Mouse (Mus musculus) myocyte (in vitro differentiated cells): ENCODE measurements at regions not wholly inside any gene's neighbourhood (a gene's known extent, or its start where the extent isn't known, plus 50 kb on each side); places are given as distances from the start of the nearest gene placed in this dataset.

Experiments
- H3K27me3 ChIP-seq: one replicate; pipeline ENCODE4 v1.6.1; 2011; ENCODE audit not compliant: control insufficient read depth, insufficient read depth, insufficient read length
- H3K36me3 ChIP-seq: one replicate; pipeline ENCODE4 v1.6.1; 2011; ENCODE audit not compliant: control insufficient read depth, insufficient read depth
- H3K4me2 ChIP-seq: one replicate; pipeline ENCODE4 v1.6.1; 2011; ENCODE audit warnings: low read depth, control low read depth
- H3K4me3 ChIP-seq: one replicate; pipeline ENCODE4 v1.5.1; 2011; ENCODE audit warnings: mild to moderate bottlenecking, control low read depth, moderate library complexity
- H3K79me2 ChIP-seq: one replicate; pipeline ENCODE4 v1.6.1; 2011; ENCODE audit not compliant: control insufficient read depth, insufficient read depth
- H3ac ChIP-seq: one replicate; pipeline ENCODE4 v1.6.1; 2011; ENCODE audit not compliant: control insufficient read depth, insufficient read length
- CEBPB ChIP-seq: IDR thresholded peaks from 2 replicates; pipeline ENCODE4 v1.6.1; 2011; ENCODE audit warnings: mild to moderate bottlenecking, moderate library complexity; ENCODE audit not compliant: poor library complexity, insufficient read depth, severe bottlenecking
- E2F4 ChIP-seq: IDR thresholded peaks from one replicate; pipeline ENCODE4 v1.6.1; 2011; ENCODE audit warnings: mild to moderate bottlenecking, control low read depth, moderate library complexity; ENCODE audit not compliant: insufficient read depth
- MAX ChIP-seq: IDR thresholded peaks from one replicate; pipeline ENCODE4 v1.6.1; 2011; ENCODE audit warnings: low read depth, mild to moderate bottlenecking, control low read depth
- MYOD1 ChIP-seq, 3 experiments: IDR thresholded peaks; one replicate each; pipeline ENCODE4 v1.6.1; 2011; ENCODE audit warnings: control low read depth in 2 of 3, low read depth in 2 of 3, mild to moderate bottlenecking in 2 of 3, moderate library complexity in 1 of 3; ENCODE audit not compliant: insufficient read length in 2 of 3, control insufficient read depth in 1 of 3
- MYOG ChIP-seq, 3 experiments: IDR thresholded peaks; one replicate each; pipeline ENCODE4 v1.6.1; 2011; ENCODE audit warnings: control low read depth in 2 of 3, low read depth in 2 of 3, mild to moderate bottlenecking in 2 of 3; ENCODE audit not compliant: insufficient read length in 2 of 3, control insufficient read depth in 1 of 3, insufficient read depth in 1 of 3
- POLR2A ChIP-seq: IDR thresholded peaks from one replicate; pipeline ENCODE4 v1.6.1; 2011; ENCODE audit warnings: low read depth, mild to moderate bottlenecking, control low read depth, moderate library complexity; ENCODE audit not compliant: insufficient read length
- POLR2AphosphoS2 ChIP-seq: IDR thresholded peaks from one replicate; pipeline ENCODE4 v1.6.1; 2011; ENCODE audit warnings: low read depth, control low read depth; ENCODE audit not compliant: insufficient read length
- REST ChIP-seq: IDR thresholded peaks from one replicate; pipeline ENCODE4 v1.6.1; 2011; ENCODE audit warnings: mild to moderate bottlenecking, control low read depth, moderate library complexity; ENCODE audit not compliant: insufficient read depth, insufficient read length
- SRF ChIP-seq: IDR thresholded peaks from one replicate; pipeline ENCODE4 v1.6.1; 2011; ENCODE audit warnings: low read depth; ENCODE audit not compliant: control insufficient read depth, insufficient read length
- TCF12 ChIP-seq: IDR thresholded peaks from one replicate; pipeline ENCODE4 v1.6.1; 2011; ENCODE audit warnings: mild to moderate bottlenecking, control low read depth; ENCODE audit not compliant: poor library complexity, insufficient read depth, severe bottlenecking
- TCF3 ChIP-seq: IDR thresholded peaks from one replicate; pipeline ENCODE4 v1.6.1; 2011; ENCODE audit warnings: low read depth, control low read depth; ENCODE audit not compliant: insufficient read length
- USF1 ChIP-seq: IDR thresholded peaks from one replicate; pipeline ENCODE4 v1.6.1; 2011; ENCODE audit warnings: low read depth, mild to moderate bottlenecking, control low read depth, moderate library complexity

DNA sequence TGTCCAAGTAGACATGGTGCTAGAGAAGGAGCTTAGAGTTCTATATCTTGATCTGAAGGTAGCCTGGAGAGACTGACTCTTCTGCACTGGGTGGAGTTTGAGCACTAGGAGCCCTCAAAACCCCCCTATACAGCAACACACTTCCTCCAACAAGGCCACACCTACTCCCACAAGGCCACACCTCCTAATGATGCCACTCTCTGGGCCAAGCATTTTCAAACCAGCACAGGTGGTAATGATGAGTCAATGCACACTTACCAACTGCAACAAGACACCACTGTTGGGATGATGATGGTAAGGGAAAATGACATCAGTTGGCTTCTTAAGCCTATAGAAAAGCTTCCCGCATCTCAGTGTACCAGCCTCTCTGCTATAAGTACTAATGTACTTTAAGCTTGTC, 83.5 kb upstream of the Rybp start:
- TF ChIP-seq REST (no peak), POLR2A (no peak), MAX (no peak), E2F4 (no peak)

DNA sequence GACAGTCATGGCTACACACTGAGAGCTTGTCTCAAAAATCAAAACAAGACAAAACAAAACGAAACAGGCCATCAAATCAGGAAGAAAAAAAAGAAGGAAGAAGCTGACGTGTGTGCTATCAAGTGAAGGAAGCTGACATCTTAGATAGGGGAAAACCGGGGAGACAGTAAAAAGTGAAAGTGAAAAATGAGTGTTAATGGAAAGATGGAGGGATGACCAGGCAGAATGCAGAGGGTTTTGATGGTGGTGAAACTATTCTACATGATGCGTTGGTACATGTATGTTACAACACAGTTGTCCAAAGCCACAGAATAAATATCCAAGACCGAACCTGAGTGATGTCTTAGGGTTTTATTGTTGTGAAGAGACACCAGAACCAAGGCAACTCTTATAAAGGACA, 83.1 kb upstream of the Rybp start:
- Histone ChIP-seq H3K4me3 (no peak overlapping the region), H3K79me2 (no peaks in the 10 kb centered on the region), H3K27me3 (peaks cover 5% of the 10 kb centered on the region), H3K36me3 (no peaks in the 10 kb centered on the region), H3K4me2 (no peak overlapping the region), H3ac (no peak overlapping the region)
- TF ChIP-seq SRF (no peak), POLR2AphosphoS2 (no peak), USF1 (no peak), MYOD1 (IDR thresholded peaks at IDR 0.05; ENCODE audit: control insufficient read depth in 1 of 3, insufficient read length in 2 of 3, low read depth in 2 of 3) (no peak), E2F4 (no peak), MYOG (IDR thresholded peaks at IDR 0.05; ENCODE audit: control insufficient read depth in 1 of 3, insufficient read depth in 1 of 3, insufficient read length in 2 of 3, low read depth in 2 of 3) (no peak), TCF12 (no peak), CEBPB (no peak), TCF3 (no peak), MAX (no peak), POLR2A (no peak)

More for the DNA sequence above, 83.5 kb upstream of the Rybp start:
- Histone ChIP-seq H3K36me3 (no peaks in the 10 kb centered on the region), H3K4me2 (no peak overlapping the region), H3ac (no peak overlapping the region), H3K27me3 (peaks cover 5% of the 10 kb centered on the region), H3K79me2 (no peaks in the 10 kb centered on the region), H3K4me3 (no peak overlapping the region)

DNA sequence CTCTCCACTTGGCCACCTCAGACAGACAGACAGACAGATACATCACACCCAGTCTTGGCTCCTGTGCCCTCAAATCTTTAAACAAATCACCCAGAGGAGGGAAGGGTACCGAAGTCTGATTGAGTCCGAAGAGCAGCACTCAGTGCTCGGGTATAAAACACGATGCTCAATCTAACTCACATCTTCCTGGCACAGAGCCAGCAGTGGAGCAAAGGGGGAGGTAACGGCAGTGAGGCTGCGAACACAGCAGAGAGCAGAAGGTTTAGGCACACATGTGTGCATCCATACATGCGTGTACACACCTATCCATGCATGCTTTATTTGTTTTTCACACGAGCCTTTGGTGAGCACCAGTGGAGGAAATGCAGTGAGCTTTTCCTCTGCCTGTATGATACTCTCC, 78.9 kb upstream of the Rybp start:
- no peaks in the 10 kb centered on the region for H3K79me2 ChIP-seq
- H3ac ChIP-seq, result no peak overlapping the region
- H3K4me2 ChIP-seq, result no peak overlapping the region
- no peaks in the 10 kb centered on the region for H3K36me3 ChIP-seq
- H3K4me3 ChIP-seq, result no peak overlapping the region
- no peak for TF ChIP-seq USF1
- no peak for TF ChIP-seq TCF3
- no peak for TF ChIP-seq REST
- no peak for TF ChIP-seq MYOD1 (IDR thresholded peaks at IDR 0.05; ENCODE audit: control insufficient read depth in 1 of 3, insufficient read length in 2 of 3, low read depth in 2 of 3)
- TF ChIP-seq TCF12, result no peak
- TF ChIP-seq E2F4, result no peak
- no peak for TF ChIP-seq MAX
- TF ChIP-seq SRF, result no peak
- H3K27me3 ChIP-seq, result no peaks in the 10 kb centered on the region

DNA sequence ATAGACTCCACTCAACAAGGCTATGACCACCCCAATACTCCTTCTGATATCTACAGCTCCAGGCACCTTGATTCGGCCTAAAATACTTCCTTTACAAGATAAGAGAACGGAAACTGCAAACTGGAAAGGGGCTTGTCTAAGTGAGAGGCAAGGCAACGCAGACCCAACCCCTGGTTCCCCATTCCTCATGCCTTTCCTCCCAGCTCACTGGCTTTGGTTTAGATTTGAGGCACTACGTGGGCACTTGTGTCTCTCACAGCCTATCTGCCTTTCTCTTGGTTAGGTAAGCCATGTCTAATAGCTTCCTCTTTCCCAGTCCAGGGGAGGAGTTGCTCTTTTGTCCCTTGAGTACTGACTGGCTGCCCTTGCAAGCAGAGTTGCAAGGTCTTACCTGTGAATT, 78.5 kb upstream of the Rybp start:
- no peak overlapping the region for H3ac ChIP-seq
- no peak for TF ChIP-seq MYOD1 (IDR thresholded peaks at IDR 0.05; ENCODE audit: control insufficient read depth in 1 of 3, insufficient read length in 2 of 3, low read depth in 2 of 3)
- TF ChIP-seq E2F4, result no peak
- TF ChIP-seq REST, result no peak
- TF ChIP-seq TCF12, result no peak
- no peak for TF ChIP-seq POLR2AphosphoS2
- no peak for TF ChIP-seq USF1
- no peak for TF ChIP-seq MAX
- TF ChIP-seq TCF3, result no peak
- no peak for TF ChIP-seq POLR2A
- TF ChIP-seq MYOG (IDR thresholded peaks at IDR 0.05; ENCODE audit: control insufficient read depth in 1 of 3, insufficient read depth in 1 of 3, insufficient read length in 2 of 3, low read depth in 2 of 3), result no peak
- TF ChIP-seq SRF, result no peak
- no peak for TF ChIP-seq CEBPB
- H3K79me2 ChIP-seq, result no peaks in the 10 kb centered on the region
- H3K27me3 ChIP-seq, result no peaks in the 10 kb centered on the region
- no peak overlapping the region for H3K4me2 ChIP-seq
- no peak overlapping the region for H3K4me3 ChIP-seq
- no peaks in the 10 kb centered on the region for H3K36me3 ChIP-seq

DNA sequence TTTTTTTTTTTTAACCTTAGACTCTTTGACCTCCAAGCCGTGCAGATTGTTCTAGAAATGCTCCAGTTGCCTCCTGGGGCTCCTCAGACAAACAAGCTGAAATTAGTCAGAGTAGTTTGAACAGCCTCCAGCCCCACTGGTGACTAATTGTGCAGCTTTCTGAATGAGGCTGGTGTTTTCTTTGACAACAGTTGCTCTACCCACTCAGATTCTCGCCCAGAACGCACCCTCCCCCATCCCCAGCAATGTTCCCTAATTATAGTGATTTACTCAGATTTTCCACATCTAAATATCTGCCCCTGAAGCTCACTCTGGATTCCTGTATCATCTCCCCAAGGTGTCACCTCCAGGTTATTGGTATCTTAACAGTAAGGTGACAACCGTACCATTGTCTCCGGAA, 76.4 kb upstream of the Rybp start:
- Histone ChIP-seq H3K27me3 (no peaks in the 10 kb centered on the region), H3K36me3 (no peaks in the 10 kb centered on the region), H3K79me2 (no peaks in the 10 kb centered on the region), H3K4me3 (no peak overlapping the region), H3K4me2 (no peak overlapping the region), H3ac (no peak overlapping the region)
- TF ChIP-seq TCF3 (no peak), MAX (no peak), MYOD1 (IDR thresholded peaks at IDR 0.05; ENCODE audit: control insufficient read depth in 1 of 3, insufficient read length in 2 of 3, low read depth in 2 of 3) (no peak), CEBPB (no peak), TCF12 (no peak), POLR2A (no peak), POLR2AphosphoS2 (no peak), SRF (no peak), REST (no peak), MYOG (IDR thresholded peaks at IDR 0.05; ENCODE audit: control insufficient read depth in 1 of 3, insufficient read depth in 1 of 3, insufficient read length in 2 of 3, low read depth in 2 of 3) (no peak), USF1 (no peak), E2F4 (no peak)
